Mouse (Mus musculus) adrenal gland (tissue): Measurements from ENCODE around the gene Slf2.

Source experiments
- intact Hi-C: fragments of 180-260 bp; cut with DNase I; formaldehyde crosslinking; loops from one replicate; pipeline ENCODE4 v1.15.1; 2025

The Slf2 gene

DNA sequence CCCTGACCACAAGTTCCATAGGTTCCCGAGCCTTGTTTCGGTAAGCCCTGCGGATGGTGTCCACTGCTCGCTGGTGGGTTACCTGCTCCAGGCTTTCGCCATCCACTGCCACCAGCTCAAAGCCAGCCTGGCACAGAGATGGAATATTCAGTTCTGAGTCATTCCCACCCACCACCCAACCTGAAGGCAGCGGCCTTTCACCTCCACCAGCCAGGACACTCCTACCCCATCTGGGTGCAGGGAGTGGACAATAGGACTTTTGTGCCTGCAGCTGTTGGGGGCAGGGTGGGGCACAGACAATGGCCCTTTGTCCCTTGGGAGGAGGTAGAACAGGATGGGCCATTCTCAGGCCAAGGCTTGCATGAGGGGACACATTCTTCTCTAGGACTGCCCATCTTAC lies 96.9 kb downstream of the Slf2 start:
- intact Hi-C loops, result no loop called here

DNA sequence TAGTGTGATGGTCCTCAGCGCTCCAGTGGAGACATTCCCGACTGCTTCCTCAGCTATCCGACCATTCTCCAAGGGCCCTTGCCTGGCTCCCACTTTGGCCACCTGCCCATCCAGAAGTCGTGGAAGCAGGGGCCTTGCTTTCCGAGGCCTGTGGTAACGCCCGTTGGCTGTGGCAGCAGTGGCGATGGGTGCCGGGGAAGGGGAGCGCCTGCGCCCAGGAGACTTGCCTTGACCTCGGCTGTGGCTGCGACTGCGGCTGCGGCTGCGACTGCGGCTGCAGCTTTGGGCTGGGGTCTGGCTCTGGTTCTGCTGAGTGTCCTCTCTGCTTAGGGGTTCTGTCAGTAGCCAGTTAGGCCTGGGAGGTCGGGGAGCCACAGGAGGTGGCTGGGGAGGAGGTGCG lies 97.8 kb downstream of the Slf2 start:
- intact Hi-C loops, result no loop called here

- intact Hi-C loops, result no loop called here
Measured at GRCm38 (mm10) chr19:45029571-45029970, 98.6 kb downstream of the Slf2 start.

DNA sequence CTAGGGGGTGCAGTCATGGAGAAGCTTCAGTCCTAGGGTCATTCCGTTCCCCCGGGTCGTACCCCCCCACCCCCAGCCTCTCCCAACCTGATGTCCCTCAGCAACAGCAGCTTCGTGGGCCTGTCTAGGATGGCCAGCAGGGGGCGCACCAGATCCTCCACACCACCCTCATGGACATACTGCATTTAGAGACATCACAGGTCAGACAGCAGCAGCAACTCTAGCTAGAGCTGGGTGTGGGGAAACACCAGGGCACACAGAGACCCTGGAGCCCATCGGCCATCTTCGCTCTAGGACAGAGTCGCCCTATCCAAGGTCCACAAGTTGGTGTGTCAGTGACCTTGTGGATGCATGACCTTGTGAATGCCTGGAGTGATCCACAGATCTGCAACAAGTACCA lies 99.2 kb downstream of the Slf2 start:
- intact Hi-C loops, result loop anchor here (2.0 kb wide), 1 partner anchor 17 kb away; no protein-coding TSS in a partner anchor

DNA sequence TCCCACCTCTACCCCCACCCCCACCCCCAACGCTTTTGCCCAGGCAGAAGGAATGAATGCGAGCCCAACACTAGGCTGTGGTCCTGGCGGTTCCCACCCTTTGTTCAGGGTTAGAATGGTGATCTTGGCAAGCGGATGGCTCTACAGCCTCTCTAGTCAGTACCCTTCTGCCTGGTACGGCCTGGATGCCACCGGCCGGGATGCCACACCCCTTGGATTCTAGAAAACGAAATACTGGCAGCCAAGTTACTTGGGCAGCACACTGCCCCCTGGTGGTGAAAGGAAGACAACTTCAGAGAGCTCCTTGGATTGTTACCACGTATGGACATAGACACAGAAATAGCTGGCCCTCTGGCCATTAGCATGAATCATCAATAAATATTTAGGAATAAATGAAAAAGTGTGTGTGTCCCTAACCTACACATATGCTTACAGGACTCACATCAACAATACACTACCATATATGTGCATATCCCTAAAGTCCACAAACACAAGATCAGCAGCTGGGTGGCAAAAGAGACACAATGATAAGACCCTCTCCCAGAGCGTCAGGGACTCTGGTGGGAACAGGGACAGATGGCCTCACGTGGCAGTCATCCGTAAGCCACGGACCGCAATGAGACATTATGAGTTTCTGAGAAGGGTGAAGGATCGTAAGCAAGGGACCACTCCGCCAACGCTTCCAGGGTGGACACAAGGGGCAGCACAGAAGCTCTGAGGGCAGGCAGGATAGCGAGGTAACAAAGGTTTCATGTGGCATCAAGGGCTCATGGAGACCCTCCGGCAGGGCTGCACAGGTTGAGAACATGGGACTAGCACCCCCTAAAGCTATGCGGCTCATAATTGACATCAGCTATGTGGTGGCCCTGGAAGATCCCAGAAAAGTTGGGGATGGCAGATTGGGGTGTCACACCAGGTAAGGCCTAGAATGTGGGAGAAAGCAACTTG lies 100.1 kb downstream of the Slf2 start:
- intact Hi-C loops, result loop anchor here (2.0 kb wide), 1 partner anchor 18 kb away; no protein-coding TSS in a partner anchor

GRCm38 (mm10) chr19:45031780-45032179 lies 100.8 kb downstream of the Slf2 start:
- intact Hi-C loops, result loop anchor here (2.0 kb wide), 1 partner anchor 19 kb away; no protein-coding TSS in a partner anchor
